Mouse (Mus musculus) G1E (cell line): ENCODE results near the gene Tnk2.

Source experiments
- CTCF ChIP-seq: IDR thresholded peaks from 2 replicates; pipeline ENCODE4 v1.5.1; 2012; ENCODE audit warnings: low read depth, low read length, inconsistent platforms, mixed read lengths
- GATA2 ChIP-seq: IDR thresholded peaks from 2 replicates; pipeline ENCODE4 v1.6.1; 2012; ENCODE audit warnings: low read depth, low read length, inconsistent platforms, borderline replicate concordance
- TAL1 ChIP-seq: conservative IDR thresholded peaks from 2 replicates; pipeline ENCODE4 v1.6.1; 2012; ENCODE audit warnings: low read depth, low read length, inconsistent platforms, mixed read lengths

GRCm38 (mm10) chr16:32640096-32640495 lies 3.6 kb upstream of the Tnk2 start:
- no peak for TF ChIP-seq CTCF
- no peak for TF ChIP-seq TAL1
- TF ChIP-seq GATA2 = no peak
